Mouse (Mus musculus) intestine, embryonic 15.5 days (tissue): ENCODE measurements around the gene Cabin1. TPM values are rescaled to one million over a fixed set of nuclear protein-coding genes. Genes with fewer than 3 reads are reported as not detected.

Source experiments
- ATAC-seq: fragments of 200-750 bp; cut with Nextera tagmentation; 2 replicates; pipeline ENCODE4 v1.8.0; 2017; ENCODE audit warnings: moderate TSS enrichment, moderate library complexity
- H3K27ac ChIP-seq: fragments of 300-500 bp; sonication (generic); 2 replicates; pipeline ENCODE4 v1.5.1; 2015; ENCODE audit warnings: mild to moderate bottlenecking, inconsistent platforms
- H3K27me3 ChIP-seq: fragments of 300-500 bp; sonication (generic); replicated peaks from 2 replicates; pipeline ENCODE4 v1.6.1; 2015; ENCODE audit warnings: inconsistent platforms
- H3K36me3 ChIP-seq: fragments of 300-500 bp; sonication (generic); 2 replicates; pipeline ENCODE4 v1.6.1; 2015; ENCODE audit warnings: inconsistent platforms
- H3K4me1 ChIP-seq: fragments of 300-500 bp; sonication (generic); replicated peaks from 2 replicates; pipeline ENCODE4 v1.6.1; 2015; ENCODE audit warnings: inconsistent platforms
- H3K4me2 ChIP-seq: fragments of 300-500 bp; sonication (generic); replicated peaks from 2 replicates; pipeline ENCODE4 v1.6.1; 2015; ENCODE audit warnings: mild to moderate bottlenecking, inconsistent platforms
- H3K4me3 ChIP-seq: fragments of 300-500 bp; sonication (generic); replicated peaks from 2 replicates; pipeline ENCODE4 v1.5.1; 2015; ENCODE audit warnings: inconsistent platforms
- H3K9ac ChIP-seq: fragments of 300-500 bp; sonication (generic); 2 replicates; pipeline ENCODE4 v1.6.1; 2015; ENCODE audit warnings: inconsistent platforms
- H3K9me3 ChIP-seq: fragments of 300-500 bp; sonication (generic); 2 replicates; pipeline ENCODE4 v1.6.1; 2016; ENCODE audit warnings: inconsistent platforms
- WGBS: fragments of 180-500 bp; shearing (Covaris S2); methylation state at CpG from one replicate; pipeline ENCODE4 v1.1.7; 2015; 5-methylcytosine and 5-hydroxymethylcytosine counted together
- polyA plus RNA-seq: library from polyadenylated mRNA; unstranded; fragments of >200 nt; fragmentation: Nextera tagmentation; extraction: Ambion mirVana; gene quantifications from 2 replicates; pipeline ENCODE4 v1.2.1, GENCODE M21; 2015

The Cabin1 gene
- polyA plus RNA-seq, 1 experiment from 2014 or later, result 32.6 TPM

- H3K4me2 ChIP-seq, result no peak overlapping the region
- H3K27me3 ChIP-seq, result no peaks in the 10 kb centered on the region
- 45% methylated on average over 7 of the region's 7 CpGs for WGBS
- no peak overlapping the region for H3K27ac ChIP-seq
- no peaks in the 10 kb centered on the region for H3K36me3 ChIP-seq
- no peaks in the 10 kb centered on the region for H3K4me1 ChIP-seq
- H3K9me3 ChIP-seq, result no peaks in the 10 kb centered on the region
- H3K9ac ChIP-seq, result no peak overlapping the region
- ATAC-seq, result no peak
- H3K4me3 ChIP-seq, result no peak overlapping the region
Measured at GRCm38 (mm10) chr10:75610486-75610885, 153.7 kb downstream of the Cabin1 start.

DNA sequence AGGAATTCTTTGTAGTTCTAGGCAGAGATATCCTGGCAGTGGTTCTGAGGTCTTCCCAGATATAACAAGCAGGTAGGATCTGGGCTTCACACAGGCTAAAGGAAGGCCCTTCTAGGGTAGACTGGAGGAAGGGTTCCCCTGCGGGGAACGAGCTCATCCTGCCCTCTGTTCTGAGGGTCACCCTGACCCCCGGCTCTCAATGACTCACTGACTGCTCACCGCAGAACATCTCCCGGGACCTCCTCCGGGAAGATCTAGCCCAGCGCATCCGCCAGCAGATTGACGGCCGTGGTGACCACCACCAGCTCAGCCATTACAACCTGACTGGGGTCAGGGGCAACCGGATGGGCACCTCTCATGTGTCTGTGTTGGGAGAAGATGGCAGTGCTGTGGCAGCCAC is 155.2 kb downstream of the Cabin1 start:
- Histone ChIP-seq H3K4me1 (no peaks in the 10 kb centered on the region), H3K4me3 (no peak overlapping the region), H3K9ac (no peak overlapping the region), H3K27me3 (no peaks in the 10 kb centered on the region), H3K9me3 (no peaks in the 10 kb centered on the region), H3K36me3 (no peaks in the 10 kb centered on the region), H3K4me2 (no peak overlapping the region), H3K27ac (no peak overlapping the region)
- no peak for ATAC-seq
- 90% methylated on average over 11 of the region's 11 CpGs for WGBS

- no peaks in the 10 kb centered on the region for H3K4me1 ChIP-seq
- ATAC-seq, result no peak
- H3K4me2 ChIP-seq, result no peak overlapping the region
- WGBS, result 90% methylated on average over 4 of the region's 4 CpGs
- H3K27ac ChIP-seq, result no peak overlapping the region
- H3K9ac ChIP-seq, result no peak overlapping the region
- H3K36me3 ChIP-seq, result no peaks in the 10 kb centered on the region
- no peak overlapping the region for H3K4me3 ChIP-seq
- no peaks in the 10 kb centered on the region for H3K27me3 ChIP-seq
- no peaks in the 10 kb centered on the region for H3K9me3 ChIP-seq
Measured at GRCm38 (mm10) chr10:75607253-75607652, 156.9 kb downstream of the Cabin1 start.

DNA sequence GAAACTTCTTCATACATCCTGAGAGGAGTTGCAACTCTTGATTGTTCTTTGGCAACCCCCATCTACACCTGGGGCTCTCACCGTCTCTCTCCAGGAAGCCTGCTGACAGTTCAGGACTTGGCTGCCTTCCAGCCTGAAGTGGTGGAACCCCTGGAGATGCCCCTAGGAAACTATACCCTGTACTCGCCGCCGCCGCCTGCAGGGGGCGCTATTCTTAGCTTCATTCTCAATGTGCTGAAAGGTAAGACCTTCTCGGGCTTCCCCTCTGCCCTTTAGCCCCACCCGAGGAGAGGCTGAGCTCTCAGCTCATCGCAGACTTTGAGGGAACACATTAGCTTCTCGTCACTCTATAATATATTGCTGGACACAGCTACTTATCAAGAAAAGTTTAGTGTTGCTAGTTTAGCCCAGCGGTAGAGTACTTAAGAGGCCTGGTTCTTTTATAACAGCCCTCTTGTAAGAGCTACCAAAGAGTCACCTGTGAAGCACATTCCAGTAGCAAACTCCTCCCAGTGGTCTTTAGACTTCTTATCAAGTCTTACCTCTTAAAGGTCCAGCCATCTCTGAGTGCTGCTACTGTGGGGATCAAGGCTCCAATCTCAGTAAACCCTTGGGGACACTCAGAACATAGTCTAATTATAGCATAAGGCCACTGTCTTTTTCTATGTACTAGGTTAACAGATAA is 158.8 kb downstream of the Cabin1 start:
- H3K9me3 ChIP-seq, result no peaks in the 10 kb centered on the region
- H3K4me2 ChIP-seq, result no peak overlapping the region
- no peak for ATAC-seq
- no peak overlapping the region for H3K27ac ChIP-seq
- H3K27me3 ChIP-seq, result no peaks in the 10 kb centered on the region
- no peak overlapping the region for H3K9ac ChIP-seq
- 30% methylated on average over 11 of the region's 11 CpGs for WGBS
- no peaks in the 10 kb centered on the region for H3K4me1 ChIP-seq
- no peaks in the 10 kb centered on the region for H3K36me3 ChIP-seq
- H3K4me3 ChIP-seq, result no peak overlapping the region

- Histone ChIP-seq H3K36me3 (no peaks in the 10 kb centered on the region), H3K27me3 (no peaks in the 10 kb centered on the region), H3K9me3 (no peaks in the 10 kb centered on the region), H3K4me1 (no peaks in the 10 kb centered on the region), H3K4me3 (no peak overlapping the region), H3K4me2 (no peak overlapping the region), H3K9ac (no peak overlapping the region), H3K27ac (no peak overlapping the region)
- ATAC-seq, result no peak
- WGBS, result 68% methylated on average over 7 of the region's 7 CpGs
Measured at GRCm38 (mm10) chr10:75600189-75600730, 163.9 kb downstream of the Cabin1 start.

Other genes with a start within 250 kb of the Cabin1 start
- gene Snrpd3, start 246.8 kb downstream of the Cabin1 start, polyA plus RNA-seq, result 147 and 156 TPM in 2 replicates
- 39.8 and 46.7 TPM in 2 replicates for gene Gucd1, start 246.4 kb downstream of the Cabin1 start, polyA plus RNA-seq
- gene Lrrc75b, start 204.0 kb downstream of the Cabin1 start, polyA plus RNA-seq, result 2.1 and 2.7 TPM in 2 replicates
- gene Ggt1, start 202.7 kb downstream of the Cabin1 start, polyA plus RNA-seq, result 46.5 and 63.7 TPM in 2 replicates
- 7.5 and 7.9 TPM in 2 replicates for gene Ggt5, start 175.0 kb downstream of the Cabin1 start, polyA plus RNA-seq
- gene Susd2, start 120.3 kb downstream of the Cabin1 start, polyA plus RNA-seq, result 13.4 and 13.9 TPM in 2 replicates
- gene Ddt, start 9.1 kb upstream of the Cabin1 start, polyA plus RNA-seq, result 74.7 and 76.1 TPM in 2 replicates
- gene Gm20441, start 16.6 kb upstream of the Cabin1 start, polyA plus RNA-seq, result 0.96 TPM in 1 of 2 replicates, not detected in the other
- gene Gstt3, start 17.1 kb upstream of the Cabin1 start, polyA plus RNA-seq, result 38.7 and 40.3 TPM in 2 replicates
- gene Gstt1, start 34.2 kb upstream of the Cabin1 start, polyA plus RNA-seq, result 15.0 and 16.6 TPM in 2 replicates
- gene Gstt4, start 58.2 kb upstream of the Cabin1 start, polyA plus RNA-seq, result not detected in 2 replicates
- 57.5 and 63.1 TPM in 2 replicates for gene Gstt2, start 73.1 kb upstream of the Cabin1 start, polyA plus RNA-seq
- gene Mif, start 95.9 kb upstream of the Cabin1 start, polyA plus RNA-seq, result 2,230 and 2,305 TPM in 2 replicates
- gene Derl3, start 129.1 kb upstream of the Cabin1 start, polyA plus RNA-seq, result 4.4 and 8.5 TPM in 2 replicates
- gene Smarcb1, start 157.3 kb upstream of the Cabin1 start, polyA plus RNA-seq, result 170 and 171 TPM in 2 replicates
- gene Chchd10, start 168.8 kb upstream of the Cabin1 start, polyA plus RNA-seq, result 171 and 215 TPM in 2 replicates
- gene Mmp11, start 172.2 kb upstream of the Cabin1 start, polyA plus RNA-seq, result 30.1 and 32.2 TPM in 2 replicates
- 0.30 and 0.47 TPM in 2 replicates for gene Gm867, start 176.3 kb upstream of the Cabin1 start, polyA plus RNA-seq
- 0.57 and 0.89 TPM in 2 replicates for gene Vpreb3, start 178.7 kb upstream of the Cabin1 start, polyA plus RNA-seq
- not detected in 2 replicates for gene Gm5134, start 190.2 kb upstream of the Cabin1 start, polyA plus RNA-seq